Mouse (Mus musculus) heart, adult 9 months (tissue): ENCODE measurements around the gene Copz1.
A peak's percentile ranks its signal among the peaks of the same experiment; 100 is the strongest.
"Not testable (repeated sequence)": the region's sequence is repeated elsewhere in the genome, so short reads cannot be mapped to it uniquely, and the experiment has no call there.

Experiments
- DNase-seq, 2 experiments: peaks; one replicate each; pipeline ENCODE4 v3.0.0; 2022; ENCODE audit warnings: low spot score in 2 of 2

Gene Copz1

DNA sequence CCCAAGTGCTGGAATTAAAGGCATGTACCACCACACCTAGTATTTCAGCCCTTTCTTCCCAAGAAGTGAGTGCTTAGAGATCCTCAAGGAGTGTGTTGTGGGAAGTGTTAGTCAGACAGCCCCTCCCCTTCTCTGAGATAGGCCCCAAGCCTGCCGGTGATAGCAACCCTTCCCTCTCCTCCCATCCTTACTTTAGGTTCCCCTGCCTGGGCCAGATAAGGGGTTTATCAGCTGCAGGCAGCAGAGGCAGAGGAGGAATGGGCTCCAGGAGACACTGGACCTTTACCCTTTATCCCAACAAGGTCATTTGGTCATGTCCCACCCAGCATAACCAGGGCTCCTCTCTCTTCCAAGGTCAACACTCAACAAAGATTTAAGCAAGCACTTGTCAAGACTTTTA lies 20.9 kb upstream of the Copz1 start:
- no peak for DNase-seq

DNA sequence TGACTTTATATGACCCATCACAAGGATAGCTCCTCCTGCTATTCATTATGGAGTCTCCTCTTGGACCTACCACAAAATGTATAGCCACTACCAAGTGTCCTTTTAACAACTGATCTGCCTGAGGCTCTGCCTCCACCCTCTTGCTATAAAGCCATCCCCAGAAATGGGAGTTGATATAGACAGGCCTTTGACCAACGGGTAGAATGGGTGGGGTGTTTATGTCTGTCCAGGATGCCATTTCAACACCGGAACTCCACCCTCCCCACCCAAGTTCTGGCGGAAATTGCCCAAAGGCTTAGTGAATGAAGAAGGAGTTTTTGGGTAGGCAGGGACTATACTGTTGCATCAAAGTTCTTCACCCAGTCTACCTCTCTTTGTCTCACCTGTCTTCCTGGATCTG lies 19.9 kb upstream of the Copz1 start:
- no peak for DNase-seq

DNA sequence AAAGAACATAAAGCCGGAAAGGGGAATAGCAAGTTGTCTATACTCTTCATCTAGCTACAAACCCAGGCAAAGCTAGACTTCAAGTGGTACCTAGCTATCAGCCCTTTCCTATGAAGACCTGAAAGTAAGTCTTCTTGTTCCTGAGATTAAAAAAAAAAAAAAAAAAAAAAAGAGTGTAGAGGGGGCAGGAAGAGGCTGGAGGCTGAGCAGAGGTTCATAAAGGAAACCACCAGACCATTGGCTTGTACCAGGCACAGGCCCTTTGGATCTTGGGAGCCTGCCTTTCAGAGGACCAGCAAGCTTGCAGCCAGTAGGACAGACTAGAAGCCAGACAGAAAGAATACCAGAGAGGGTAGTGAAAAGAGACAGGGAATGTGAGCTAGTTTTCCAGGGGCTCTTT lies 19.2 kb upstream of the Copz1 start:
- DNase-seq: no peak

DNA sequence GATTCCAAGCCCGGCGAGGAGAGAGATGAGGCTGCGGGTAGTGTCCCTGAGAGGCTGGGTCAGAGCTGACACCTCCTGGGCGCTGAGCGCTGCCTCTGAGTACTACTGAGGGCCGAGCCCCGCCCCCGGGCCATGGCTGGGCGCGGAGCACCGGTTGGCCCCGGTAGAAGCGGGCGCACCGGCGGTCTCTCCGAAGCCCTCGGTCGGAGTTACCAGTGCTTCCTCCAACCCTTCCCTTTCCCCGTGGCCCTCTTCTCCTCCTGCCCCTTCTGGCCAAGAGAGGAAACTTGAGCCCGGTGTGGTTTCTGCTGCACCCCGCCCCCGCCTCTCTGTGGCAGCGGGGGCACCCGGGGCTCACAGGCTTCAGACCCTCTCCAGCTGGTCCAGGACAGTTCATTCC lies 17.3 kb upstream of the Copz1 start:
- DNase-seq: no peak

DNA sequence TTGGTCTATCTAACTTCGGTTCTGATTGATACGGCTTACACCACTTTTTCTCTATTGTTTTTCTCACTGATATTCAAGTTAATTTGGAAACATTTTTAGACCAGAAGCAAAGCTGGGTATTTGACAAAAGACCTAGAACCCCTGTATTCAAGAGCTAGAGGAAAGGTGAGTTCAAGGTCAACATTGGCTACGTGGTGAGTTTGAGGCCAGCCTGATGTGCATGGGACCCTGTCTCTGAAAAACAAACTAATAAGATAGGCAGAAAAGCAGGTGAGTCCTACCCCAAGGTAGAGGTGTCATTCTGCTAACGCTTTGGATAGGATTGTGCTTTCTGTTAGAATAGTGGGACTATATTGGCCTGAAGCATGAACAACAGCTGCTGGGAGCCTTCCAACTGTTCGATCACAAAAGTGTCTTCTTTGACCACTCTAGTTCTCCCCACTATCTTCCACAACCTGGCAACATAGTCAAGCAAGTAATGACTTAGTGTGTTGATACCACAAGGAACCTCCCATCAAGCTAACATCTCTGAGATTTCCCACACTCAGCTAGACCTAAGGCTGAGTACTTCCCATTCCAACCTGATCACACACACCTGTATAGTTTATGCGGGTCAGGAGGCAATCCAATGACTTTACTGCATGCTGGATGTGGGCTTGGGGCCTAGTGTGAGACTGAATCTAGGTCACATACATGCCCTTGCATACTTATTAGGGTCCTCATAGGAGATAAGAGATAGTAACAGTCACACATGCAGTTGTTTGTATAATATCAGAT lies 16.1 kb upstream of the Copz1 start:
- DNase-seq: no peak

DNA sequence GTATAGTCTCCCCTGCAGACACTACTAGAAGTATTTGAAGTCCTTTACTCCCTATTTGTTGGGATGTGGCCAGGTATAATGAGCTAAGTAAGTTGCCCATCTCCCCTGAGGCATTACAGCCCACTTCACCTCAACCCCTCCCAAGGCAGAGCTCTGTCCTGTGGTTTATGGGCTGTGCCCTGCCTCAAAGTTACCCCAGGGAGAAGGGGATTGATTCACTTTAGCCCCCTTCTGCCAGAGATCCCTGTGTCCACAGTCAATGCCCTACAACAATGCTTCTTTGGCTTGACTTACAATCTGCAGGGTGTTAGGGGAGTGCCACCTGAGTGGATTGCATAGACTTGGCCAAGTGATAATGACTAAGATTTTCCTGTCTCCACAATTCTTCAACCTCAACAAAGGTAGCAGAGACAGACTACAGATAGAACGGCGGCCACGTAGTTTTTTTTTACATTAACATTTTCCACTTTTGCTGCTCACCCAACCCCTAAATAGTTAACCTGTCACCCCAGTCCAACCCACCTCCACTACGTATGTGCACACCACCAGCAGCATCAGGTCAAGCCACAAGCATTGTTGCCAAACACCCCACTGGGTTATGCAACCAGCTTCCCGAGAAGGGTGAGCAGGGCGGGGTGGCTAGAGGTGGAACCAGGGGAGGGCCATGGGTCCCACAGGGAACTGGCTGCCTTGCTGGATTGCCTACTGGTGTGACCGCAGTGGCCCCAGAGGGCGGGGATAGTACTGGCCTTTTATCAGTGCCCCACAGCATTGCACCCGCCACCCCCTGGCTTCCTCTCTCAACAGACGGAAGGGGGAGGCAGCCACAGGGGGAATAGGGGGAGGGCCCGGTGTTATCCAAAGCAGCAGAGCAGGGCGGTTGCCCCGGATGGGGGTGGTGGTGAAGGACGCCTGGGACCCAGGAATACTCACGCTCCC lies 14.5 kb upstream of the Copz1 start, which contains the start of gene Nfe2:
TSS of gene Nfe2 (minus strand) at position 614 of the 939 bp plus-strand sequence.
- peak; percentile 86 for DNase-seq

DNA sequence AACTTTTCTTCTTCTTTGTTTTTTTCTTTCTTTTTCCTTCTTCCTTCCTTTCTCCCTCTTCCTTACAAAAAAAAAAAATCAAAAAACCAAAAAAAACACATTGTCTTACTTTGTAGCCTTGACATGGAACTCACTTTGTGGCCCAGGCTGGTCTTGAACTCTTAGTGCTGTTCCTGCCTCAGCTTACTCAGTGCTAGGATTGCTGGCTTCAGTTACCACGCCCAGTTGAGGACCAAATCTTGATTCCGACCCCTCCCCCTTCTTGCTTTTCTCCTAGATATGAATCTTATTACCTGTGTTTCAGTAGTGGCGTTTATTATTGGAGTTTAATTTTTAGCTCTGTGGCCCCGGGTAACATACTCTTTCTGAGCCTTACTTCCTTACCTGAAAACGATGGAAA lies 13.4 kb upstream of the Copz1 start:
- no peak for DNase-seq

DNA sequence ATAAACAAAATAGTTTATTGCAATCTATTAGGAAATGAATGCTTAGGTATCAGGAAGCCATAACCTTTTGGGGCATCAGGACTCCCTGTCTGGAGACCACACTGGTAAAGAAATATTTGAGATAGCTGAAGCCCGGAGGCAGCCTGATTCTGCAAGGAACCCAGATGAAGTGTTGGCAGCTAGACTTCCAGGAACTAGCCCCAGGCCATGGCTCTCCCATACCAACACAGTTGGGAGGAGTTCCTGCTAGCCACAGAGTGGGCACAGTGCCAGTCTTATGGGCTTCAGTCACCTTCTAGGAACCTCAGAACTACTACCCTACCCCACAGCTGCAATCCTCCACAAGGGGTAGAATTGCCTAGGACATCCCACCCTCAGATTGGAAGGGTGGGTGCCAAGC lies 12.5 kb upstream of the Copz1 start:
- no peak for DNase-seq

DNA sequence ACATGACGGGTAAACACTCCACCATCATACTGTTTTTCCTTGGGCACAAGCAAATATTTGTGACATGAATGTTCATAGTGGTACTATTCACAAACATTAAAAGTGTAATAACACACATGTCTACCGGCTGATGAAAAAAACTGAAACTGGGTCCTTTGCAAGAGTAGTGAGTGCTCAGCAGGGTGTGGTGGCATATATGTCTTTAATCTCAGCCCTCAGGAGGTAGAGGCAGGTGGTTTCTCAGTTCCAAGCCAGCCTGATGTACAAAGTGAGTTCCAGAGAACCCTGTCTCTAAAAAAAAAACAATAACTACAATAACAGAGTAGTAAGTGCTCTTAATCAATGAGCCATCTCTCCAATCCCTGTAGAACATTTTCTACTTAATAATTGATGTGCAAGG lies 7.7 kb upstream of the Copz1 start:
- DNase-seq: no peak

DNA sequence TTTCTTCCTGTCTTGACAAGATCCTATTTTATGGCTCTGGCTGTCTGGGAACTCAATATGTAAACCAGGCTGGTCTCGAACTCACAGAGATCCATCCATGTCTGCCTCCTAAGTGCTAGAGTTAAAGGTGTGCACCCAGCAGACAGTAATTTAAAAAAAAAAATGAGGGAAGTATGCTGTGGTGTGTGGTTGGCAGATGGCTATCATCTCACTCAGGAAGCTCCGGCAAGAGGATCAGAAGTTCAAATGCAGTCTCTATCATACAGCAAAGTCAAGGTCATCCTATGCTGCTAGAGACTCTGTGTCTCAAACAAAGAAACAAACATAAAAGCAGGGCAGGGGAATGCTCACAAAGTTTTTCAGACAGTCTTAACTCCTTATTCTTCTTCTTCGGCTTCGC lies 3.6 kb upstream of the Copz1 start:
- no peak for DNase-seq

DNA sequence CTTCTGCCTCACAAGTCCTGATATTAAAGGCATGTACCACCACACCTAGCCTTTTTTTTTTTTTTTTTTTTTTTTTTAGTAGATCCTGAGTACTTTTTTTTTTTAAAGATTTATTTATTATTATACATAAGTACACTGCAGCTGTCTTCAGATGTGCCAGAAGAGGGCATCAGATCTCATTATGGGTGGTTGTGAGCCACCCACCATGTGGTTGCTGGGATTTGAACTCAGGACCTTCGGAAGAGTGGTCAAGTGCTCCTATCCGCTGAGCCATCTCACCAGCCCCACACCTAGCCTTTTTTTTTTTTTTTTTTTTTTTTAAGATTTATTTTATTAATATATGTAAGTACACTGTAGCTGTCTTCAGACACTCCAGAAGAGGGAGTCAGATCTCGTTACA lies 3.4 kb downstream of the Copz1 start:
- not testable (repeated sequence) for DNase-seq

DNA sequence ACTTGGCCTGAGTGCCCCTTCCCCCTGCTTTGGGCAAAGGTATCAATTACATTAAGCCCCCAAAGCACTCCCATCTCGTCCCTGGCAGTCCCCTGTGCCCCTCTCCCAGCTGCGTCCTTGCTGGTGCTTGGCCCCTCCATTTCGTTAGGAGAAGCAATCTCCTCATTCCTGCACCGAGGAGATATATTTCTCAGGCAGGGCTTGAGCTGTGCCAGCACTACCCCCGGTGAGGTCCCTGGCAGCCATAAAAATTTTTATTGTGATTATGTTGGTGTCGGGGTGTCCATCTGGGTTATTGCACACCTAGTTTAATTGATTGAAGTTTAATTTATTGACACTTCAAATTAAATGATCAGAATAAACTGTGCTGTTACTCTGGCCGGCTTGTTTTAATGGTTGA lies 5.4 kb downstream of the Copz1 start:
- DNase-seq: no peak

DNA sequence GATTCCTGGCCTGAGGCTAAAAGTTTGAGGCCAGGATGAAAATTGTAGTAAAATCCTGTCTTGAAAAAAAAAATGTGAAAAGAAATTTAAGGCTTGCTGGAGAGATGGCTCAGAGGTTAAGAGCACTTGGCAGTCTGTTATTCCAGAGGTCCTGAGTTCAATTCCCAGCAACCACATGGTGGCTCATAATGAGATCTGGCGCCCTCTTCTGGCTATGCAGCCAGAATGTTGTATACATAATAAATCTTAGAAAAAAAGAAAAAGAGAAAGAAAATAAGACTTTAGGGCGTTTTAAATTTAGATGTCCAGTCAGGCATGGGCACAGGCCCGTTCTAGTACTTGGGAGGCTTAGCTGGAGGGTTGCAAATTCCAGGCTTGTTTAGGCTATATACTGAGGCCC lies 7.2 kb downstream of the Copz1 start:
- DNase-seq: no peak

DNA sequence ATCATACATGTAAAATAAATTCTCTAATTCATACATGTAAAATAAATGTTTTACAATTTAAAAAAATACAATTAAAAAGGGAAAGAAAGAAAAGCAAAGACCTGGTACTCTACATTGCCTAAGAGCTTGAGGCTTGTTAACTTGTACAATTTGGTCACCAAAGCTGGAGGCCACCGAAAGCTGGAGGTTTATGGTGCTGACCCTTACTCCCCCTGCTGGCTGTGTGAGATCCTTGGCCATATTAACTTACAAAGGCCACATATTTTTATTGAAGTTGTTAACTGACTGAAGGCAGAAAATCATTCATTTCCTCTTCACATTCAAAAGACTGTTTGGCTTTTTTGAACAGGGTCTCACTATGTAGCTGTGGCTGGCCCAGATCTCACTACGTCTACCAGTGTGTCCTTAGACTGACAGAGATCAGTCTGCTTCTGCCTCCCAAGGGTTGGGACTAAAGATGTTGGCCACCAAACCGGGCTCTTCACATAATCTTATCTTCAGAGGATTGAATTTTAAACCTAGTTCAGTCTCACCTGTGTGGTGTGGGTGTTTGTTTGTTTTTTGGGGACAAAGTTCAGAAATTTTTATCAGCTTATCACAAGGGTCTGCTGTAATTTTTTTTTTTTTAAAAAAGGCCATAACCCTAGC lies 8.4 kb downstream of the Copz1 start:
- no peak for DNase-seq

DNA sequence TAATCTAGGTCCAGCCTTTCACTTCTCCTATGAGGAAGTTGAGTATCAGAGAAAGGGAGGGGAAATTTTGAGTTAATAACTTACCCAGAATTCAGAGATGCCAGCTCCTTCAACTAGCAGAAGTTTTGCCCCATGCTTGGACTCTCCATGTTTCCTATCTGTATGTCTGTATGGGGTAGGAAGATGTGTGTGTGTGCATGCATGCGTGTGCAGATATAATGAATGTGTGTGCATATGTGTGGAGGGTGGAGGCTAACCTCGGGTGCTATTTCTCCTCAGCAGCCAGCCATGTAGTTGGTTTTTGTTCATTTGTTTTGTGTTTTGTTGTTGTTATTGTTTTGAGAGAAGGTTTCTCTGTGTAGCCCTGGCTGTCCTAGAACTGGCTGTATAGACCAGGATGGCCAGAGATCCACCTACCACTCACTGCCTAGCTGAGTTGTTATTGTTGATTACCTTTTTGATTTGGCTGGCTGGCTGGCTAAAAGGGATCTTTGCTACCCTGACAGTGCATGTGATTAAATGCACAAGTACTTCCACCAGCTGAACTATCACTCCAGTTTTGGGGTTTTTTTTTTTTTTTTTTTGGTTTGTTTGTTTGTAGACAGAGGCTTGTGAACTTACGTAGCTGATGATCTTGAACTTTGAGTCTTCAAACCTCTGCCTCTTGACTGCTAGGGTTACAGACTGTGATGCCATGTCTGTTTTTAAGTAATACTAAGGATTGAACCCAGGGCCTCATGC lies 9.1 kb downstream of the Copz1 start:
- no peak for DNase-seq

DNA sequence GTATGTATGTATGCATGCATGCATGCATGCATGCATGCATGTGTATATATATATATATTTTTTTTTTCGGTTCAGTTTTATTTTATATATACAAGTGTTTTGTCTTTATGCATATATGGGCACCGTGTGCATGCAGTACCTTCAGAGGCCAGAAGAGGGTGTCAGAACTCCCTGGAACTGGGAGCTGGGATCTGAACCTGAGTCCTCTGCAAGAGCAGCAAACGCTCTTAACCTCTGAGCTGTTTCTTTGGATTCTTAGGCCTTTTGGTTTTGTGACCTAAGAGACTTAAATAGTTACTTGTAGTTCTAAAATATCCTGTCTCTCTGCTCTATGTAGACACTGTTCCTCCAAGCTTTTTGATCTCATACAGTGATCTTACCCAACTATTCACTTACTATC lies 11.6 kb downstream of the Copz1 start:
- no peak for DNase-seq

DNA sequence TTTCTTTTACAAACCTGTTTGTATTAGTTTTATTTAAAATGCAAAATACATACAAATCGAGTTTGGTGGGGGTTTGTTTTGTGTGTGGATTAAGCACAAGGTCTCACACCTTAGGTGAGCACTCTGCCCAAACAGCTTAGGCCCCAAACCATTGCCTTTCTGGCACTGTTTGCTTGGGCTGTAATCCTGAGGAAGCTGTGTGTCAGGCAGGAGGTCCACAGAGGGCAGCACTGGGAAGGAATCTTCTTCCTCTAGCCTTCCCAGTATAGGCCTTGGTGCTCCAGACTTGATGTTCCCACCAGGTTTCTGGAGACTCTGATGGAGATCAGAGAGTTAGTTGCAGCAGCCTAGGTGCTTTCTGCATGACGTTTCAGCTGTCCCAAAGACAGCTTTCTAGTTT lies 12.1 kb downstream of the Copz1 start:
- no peak for DNase-seq

DNA sequence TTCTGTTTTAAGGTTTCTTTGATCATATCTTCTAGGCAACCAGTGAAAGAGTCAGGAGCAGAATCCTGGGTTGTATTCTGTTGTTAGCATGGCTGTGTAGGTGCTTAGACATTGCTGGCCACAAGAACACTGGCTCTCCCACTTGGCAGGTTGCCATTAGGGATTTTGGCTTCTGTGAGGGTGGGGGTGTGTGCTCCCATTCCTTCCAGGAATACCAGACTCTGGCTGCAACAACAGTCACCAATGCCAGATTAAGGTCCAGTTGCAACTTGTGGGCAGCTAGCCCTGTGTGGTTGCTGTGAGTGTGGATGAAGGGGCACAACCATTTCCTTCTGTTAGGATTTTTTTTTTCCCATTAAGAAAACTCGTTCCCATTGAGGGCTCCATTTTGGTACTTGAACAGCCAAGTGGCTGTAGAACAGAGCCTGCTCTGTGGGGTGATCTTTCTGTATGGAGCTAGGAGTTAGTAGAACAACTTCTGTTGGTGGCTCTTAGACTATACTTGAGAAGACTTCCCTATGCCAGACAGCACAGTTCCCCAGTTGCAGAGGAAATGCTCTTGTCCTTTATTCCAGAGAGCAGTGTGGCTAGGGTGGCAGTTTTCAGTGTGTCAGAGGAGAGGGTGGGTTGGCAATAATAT lies 13.4 kb downstream of the Copz1 start:
- DNase-seq: peak; percentile 36 to 74

DNA sequence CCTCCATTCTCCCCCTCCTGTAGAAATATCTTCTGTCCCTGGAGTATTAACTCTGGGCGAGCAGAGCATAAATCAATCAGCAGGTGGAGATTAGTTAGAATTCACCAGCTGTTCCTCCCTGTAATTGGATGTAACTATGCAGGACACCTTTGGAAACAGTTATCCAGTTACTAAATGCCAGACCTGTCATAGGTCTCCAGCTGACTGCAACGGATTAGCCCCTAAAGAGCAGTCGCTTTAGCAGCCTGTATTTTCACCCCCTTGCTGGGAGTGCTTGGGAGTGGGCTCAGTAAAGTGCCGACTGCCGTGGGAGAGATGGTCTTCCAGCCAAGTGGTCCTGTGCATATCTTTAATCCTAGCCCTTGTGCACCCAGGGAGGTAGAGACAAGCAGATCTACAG lies 17.1 kb downstream of the Copz1 start:
- DNase-seq: no peak

DNA sequence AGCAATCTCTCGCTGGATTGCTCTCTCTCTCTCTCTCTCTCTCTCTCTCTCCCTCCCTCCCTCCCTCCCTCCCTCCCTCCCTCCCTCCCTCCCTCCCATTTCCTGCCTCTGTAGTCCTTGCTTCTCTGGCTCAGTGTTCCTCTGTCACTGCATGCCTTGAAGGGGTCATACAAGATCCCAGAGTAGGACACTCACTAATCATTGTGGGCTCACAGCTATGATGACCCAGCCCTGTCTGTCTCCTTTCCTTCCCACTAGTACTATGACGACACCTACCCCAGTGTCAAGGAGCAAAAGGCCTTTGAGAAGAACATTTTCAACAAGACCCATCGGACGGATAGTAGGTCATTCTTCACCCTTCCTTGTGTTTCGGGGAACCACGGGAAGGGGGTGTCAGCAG lies 17.9 kb downstream of the Copz1 start:
- no peak for DNase-seq

DNA sequence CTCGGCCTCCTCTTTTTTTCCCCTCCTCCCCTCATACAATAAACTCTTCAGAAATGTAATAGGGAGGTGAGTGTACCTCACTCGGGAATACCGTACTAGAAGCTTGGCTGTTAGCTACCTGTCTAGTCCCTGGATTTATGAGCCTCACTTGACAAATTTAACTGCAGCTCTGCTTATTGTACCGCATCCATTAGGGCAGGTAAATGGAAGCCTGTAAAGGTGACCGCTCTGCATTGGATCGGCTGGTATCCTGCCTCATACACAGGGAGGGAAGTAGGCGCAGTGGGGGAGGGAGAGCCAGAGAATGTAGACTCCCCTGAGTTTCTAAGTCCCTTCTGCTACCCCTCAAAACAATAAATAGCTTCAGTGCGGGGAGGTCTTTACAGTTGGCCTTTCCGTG lies 18.3 kb downstream of the Copz1 start:
- no peak for DNase-seq
